Mouse (Mus musculus) kidney, adult 18-20 months (tissue): Measurements from ENCODE around the gene Lingo4.

Experiments used
- DNase-seq: peaks from one replicate; pipeline ENCODE4 v3.0.0; 2021

The Lingo4 gene

DNA sequence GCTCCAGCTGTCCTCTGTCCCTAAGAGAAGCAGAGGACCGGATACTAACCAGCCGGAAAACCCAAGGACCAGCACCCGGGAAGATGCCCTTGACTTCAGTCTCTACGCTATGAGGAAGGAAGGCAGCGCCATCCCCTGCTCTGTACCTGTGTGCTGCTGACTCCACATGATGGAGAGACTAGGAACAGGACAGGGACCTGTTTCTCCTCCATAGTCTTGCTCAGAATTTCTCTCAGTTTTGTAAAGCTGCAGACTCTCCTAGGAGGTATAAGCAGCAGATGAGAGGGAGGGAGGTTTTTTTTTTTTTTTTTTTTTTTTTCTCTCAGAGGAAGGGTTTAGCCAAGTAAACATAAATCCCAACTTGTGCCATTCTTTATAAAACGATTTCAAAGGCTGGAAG is at the start of gene Lingo4:
TSS of gene Lingo4 (plus strand) at position 301 of the 400 bp plus-strand sequence.
- no peak for DNase-seq

DNA sequence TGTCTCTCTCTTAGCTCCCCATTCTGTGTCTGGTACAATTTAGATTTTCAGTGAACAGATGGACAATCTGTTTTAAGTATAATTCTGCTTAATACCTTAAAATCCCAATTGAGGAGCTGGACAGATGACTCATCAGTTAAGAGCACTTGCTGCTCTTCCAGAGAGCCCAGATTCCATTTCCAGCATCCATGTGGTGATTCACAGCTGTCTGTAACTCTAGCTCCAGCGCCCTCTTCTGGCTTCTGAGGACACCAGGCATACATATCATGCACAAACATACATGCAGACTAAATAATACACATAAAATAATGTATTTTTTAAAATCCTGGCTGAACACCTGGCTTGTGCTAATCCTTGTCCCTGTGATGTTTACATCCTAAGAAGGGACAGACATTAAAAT is 37.5 kb upstream of the Lingo4 start:
- peak; percentile 20 for DNase-seq

DNA sequence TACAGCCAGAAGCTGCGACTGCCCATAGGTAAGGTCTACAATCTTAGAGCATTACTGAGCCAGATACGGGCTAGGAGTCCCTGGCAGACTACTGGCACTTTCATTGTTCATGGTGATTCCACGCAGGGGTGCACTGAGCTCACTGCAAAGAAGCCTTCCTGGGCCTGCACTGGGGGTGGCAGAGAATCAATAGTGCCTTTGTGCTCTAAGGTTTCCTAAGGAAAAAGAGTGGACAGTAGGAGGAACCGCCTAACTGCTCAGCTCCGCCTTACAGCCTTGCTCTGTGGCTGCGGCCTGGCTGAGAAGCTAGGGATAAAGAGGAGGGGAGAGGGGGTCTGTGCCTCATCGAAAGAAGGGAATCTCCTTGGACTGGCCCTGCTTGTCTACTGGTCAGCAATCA is 36.2 kb upstream of the Lingo4 start, which contains the start of gene C2cd4d:
TSS of gene C2cd4d (plus strand) at position 301 of the 400 bp plus-strand sequence.
- DNase-seq = no peak

DNA sequence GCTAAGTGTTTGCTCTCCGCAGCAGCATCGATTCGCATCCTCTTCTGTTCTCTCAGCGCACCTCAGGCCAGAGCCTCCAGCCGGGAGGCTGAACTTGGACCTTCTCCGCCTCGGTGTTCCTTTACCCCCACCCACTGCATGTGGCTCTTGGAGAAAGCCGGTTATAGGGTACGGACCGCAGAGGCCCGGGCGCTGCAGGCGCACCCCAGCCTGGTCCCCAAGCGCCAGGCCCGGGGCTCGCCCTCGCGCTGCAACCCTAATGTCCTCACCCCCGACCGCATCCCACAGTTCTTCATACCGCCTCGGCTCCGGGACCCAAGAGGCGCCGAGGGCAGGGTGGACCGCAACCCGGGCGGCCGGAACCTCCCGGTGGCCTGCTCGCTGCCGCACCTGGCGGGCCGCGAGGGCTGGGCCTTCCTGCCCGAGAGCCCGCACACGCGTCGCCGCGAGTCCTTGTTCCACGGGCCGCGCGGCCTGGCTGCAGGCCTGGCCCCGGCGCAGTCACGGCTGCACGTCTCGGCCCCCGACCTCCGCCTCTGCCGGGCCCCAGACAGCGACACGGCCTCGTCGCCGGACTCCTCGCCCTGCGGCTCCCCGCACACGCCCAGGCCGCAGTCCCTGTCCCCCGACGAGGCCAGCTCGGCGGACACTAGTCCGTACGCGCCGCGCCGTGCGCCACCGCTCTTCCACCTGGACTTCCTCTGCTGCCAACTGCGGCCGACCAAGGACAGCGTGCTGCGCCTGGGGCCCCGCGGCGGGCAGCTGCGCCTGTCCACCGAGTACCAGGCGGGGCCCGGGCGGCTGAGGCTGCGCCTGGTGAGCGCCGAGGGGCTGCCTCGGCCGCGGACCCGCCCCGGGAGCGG is 34.8 kb upstream of the Lingo4 start:
- peak; percentile 62 for DNase-seq

DNA sequence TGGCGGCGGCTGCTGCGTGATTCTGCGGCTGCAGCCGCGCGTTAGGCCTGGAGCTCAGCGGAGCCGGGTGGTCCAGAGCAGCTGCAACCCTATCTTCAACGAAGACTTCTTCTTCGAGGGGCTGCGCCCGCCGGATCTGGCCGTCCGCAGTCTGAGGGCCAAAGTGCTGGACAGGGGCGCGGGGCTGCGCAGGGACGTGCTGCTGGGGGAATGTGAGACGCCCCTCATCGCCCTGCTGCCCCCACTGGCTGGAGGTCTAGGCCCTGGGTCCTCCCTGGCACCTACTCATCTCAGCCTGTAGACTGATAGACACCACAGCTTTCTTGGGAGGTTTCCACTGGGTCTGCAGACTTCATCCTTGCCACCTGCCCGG is 34.2 kb upstream of the Lingo4 start:
- no peak for DNase-seq

DNA sequence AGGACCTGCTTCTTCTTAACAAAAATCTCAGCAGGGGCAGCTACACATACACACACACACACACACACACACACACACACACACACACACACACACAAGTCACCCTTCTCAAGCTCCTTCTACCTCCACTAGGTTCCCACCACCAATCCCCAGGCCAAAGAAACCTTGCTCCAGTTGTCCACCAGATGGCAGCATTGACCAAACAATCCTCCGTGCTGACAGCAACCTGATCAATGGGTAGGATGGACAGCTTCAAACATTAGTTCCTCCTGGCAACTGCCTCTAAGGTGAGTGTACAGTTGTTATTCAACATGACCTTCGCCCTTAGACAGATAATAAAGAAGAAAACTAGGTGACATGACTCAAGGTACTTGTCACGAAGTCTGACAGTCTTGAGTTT is 31.6 kb upstream of the Lingo4 start:
- DNase-seq = peak; percentile 82

DNA sequence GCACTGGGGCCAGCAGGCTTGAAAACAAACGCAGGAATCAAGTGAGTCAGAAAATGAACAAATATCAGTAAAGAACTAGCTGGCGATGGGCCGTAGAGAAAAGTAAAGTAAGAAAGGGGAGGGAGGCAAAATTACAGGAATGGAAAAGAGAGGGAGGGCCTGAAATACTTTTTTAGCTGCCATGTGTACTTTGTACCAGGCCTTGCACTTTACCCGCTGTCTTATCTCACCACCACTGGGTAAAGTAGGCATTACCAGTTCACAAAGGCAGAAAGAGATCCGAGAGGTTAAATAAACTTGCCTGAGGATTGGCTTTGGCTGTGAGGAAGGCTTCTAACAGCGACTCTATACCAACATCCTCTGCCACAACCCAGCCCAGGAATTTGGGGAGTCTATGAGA is 30.8 kb upstream of the Lingo4 start:
- peak; percentile 7 for DNase-seq

DNA sequence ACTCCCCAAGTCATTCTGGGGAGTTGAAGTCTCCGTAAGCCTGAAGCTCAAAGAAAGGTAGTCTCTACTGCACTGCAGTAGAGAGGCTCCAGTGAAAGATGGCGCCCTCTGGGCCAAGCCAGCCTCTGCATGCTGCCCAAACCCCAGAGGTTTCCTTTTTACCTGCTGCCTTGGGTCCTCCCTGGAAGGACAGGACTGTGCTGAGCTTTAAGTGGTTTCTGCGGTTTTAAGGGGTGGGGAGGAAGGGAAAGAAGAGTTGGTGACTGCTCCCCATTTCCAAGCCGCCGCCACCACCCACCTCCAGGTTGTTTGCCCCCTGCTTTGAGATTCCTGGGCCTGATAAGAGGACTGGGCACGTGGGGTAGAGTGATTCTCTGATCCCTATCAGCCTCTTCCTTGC is 29.7 kb upstream of the Lingo4 start:
- no peak for DNase-seq

DNA sequence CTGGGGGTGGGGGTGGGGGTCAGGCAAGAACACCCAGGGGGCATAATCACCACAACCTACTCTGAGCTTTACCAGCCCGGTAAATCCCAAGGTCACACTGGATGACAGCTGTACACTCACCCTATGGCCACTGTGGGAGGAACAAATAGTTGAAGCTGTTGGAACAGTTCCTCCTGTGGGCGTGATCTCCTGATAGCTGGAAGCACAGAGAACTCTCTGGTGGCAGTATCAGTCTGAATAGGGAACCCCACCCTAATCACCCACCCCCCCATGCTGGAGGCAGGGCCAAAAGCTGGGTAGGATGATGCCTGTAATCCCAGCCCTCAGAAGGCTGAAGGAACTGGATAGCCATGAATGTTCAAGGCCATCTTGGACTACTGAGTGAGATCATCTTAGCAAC is 28.6 kb upstream of the Lingo4 start:
- DNase-seq = no peak

DNA sequence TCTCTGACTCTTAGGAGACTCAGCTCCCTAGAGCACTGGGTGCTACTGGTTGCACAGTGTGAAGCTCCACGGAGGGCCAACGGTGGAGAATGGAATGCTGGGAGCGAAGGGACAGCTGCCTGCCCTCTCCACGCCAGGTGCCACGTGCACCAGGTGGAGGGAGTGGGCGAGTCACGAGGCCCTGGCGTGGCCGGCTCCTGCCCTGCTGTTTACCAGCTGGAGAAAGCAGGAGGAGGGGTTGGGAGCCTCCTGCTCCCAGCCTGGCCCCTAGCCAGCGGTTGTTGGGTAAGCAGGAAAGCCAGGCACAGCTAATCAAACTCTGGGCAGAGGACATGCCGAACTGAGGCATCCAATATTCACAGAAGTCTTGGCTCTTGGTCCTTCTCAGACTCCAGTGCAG is 26.7 kb upstream of the Lingo4 start:
- DNase-seq = peak; percentile 93

DNA sequence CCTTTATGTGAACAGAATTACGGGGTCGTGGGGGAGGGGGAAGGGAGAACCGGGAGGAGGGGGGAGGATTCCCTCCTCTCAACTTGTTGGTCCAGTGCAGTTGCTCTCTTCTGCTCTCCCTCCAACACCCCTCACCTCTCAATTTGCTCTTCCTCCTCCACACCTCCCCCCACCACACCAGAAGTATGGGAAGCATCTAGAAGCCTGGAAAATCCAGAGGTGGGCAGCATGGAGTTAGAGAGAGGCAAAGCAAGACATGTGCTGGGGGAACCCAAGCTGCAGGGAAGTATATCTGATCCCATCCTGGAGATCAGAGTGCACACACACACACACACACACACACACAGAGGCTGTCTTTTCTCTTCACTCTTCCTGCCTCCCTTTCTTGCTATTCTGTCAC is 26.3 kb upstream of the Lingo4 start:
- no peak for DNase-seq

DNA sequence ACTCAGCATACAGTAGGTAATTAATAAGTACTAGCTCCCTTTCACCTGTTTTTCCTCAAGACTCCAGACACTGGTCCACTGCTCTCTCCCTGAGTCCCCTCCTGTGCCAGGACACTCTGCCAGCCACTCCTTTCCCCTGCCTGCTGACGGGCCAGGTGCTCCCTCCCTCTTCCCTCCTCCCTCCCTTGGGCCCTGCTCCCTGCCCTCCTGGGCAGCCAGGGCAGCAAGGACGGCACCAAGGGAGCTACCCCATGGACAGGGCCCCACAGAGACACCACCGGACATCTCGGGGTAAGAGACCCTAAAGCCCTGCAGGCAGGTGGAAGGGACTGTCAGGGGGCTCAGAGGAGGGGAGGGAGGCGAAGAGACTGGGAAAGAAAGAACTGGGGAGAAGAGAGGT is 25.7 kb upstream of the Lingo4 start, which contains the start of gene Rorc:
TSS of gene Rorc (plus strand) at position 154 of the 400 bp plus-strand sequence.
- DNase-seq = peak; percentile 77

DNA sequence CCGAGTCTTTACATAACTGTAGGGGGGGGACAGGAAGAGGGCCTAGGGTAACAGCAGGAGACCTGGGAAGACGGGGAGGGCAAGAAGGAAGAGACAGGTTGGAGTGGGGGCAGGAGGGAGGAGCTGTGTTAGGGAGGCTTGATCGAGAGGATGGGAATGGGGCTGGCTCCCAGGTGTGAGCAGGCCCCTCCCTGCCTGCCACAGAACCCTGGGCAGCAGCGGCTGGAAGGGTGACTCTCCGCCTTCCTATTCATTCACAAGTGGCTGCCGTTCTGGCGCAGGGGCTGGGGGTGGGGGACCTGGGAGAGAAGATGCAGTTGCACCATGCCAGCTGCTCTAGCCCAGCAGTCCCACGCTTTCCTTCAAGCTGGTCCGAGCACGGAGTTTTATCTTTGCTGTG is 25.2 kb upstream of the Lingo4 start:
- no peak for DNase-seq

DNA sequence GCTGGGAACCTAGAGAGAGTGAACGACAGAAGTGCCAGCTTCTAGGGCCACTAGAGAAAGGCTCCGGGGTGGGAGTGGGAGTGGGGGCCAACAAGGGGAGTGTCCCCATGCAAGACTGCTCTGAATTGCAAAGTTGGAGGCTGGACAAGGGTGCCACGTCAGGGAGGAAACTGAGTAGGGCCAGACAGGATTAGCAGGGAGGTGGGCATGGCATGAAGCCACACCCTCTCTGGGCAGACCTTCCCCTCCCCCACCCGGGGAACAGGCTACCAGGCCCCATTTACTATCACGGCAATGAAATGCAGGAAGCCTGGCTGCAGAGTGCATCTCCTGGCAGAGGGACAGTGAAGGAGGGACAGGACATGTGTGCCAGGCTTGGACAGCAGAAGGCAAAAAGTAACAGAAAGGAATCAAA is 24.7 kb upstream of the Lingo4 start:
- peak; percentile 59 for DNase-seq

DNA sequence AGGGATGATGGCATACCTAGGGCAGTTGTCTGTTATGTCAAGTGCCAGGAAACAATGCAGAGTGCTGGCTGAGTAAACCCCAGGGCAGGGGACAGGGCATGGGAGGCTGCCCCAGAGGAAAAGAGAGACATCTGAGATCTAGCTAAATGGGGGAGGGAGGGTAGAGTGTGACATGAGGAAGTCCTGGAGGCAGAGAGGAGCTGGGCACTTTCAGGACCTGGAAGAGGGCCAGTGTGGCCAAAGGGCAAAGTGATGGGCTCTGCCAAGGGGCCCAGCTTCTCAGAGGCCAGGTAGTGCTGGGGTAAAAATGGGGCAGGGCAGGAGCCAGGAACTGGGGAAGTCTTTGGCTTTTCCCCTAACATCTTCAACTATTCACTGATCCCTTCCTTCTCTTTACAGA is 23.7 kb upstream of the Lingo4 start:
- peak; percentile 75 for DNase-seq

DNA sequence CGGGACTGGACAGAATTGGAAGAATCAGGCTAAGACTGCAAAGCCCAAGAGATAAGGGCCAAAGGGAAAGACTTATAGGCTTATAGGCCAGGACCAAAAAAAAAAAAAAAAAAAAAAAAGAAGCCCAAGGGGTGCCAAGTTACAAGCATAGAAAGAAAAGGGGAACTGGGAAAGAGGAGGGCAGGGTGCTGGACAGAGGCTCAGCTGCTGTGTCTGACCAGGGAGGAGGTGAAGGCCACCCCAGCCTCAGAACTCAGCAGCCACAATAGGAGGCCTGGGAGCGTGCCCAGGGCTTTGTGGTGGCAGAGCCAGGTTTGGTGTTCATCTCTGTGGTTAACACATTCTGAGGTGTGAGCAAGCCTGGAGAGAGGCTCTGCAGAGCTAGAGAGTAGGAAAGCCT is 23.2 kb upstream of the Lingo4 start:
- DNase-seq = no peak

DNA sequence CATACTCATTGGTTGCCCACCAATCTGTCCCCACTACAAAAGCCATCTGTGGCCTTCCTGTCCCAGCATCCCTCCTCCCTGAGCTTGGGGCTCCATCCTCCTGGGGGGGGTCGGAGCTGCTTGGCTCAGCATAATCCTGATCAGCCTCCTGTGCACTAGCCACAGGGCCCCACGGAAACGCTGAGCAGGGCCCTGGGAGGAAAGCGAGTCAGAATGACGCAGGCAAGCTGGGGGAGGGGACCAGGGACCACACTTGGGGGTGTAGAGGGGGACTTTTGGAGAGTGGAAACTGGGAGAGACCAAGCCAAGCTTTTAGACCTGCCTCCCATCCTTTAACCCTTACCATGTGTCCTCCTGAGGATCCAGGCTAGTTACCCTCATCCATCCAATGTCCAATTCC is 22.5 kb upstream of the Lingo4 start:
- DNase-seq = no peak

DNA sequence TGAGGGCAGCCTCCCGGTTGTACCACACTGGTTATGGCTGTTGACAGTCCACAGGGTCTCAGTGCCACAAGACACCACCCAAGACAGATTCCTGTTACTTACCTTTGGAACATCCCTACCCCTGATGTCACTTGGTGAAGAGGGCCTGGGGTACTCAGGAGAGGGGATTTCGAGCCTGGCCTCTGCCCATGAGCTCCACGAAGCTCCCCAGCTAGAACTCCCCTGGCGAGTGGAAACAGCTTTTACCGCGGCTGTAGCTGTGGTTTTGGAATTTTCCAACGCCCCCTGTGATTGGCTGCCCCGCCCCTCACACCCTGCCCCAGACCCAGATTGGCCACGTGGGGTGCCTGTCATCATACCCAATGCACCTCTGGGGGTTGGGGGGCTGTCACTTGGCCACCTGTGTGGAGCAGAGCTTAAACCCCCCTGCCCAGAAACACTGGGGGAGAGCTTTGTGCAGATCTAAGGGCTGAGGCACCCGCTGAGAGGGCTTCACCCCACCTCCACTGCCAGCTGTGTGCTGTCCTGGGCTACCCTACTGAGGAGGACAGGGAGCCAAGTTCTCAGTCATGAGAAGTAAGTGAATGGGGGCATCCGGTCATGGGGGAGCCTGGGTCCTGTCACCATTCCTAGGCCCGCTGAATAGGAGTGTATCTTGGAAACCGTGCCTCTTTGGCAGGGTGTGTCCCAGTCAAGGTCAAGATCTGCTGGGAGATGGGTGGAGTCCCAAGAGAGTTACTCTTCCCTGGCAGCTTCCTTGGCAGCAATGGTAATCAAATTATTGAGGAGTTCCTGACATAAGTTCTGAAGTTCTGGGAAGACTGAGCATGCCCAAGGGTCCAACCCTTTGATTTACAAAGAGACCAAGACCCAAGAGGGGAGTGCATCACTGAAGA is 21.0 kb upstream of the Lingo4 start:
- DNase-seq = no peak

DNA sequence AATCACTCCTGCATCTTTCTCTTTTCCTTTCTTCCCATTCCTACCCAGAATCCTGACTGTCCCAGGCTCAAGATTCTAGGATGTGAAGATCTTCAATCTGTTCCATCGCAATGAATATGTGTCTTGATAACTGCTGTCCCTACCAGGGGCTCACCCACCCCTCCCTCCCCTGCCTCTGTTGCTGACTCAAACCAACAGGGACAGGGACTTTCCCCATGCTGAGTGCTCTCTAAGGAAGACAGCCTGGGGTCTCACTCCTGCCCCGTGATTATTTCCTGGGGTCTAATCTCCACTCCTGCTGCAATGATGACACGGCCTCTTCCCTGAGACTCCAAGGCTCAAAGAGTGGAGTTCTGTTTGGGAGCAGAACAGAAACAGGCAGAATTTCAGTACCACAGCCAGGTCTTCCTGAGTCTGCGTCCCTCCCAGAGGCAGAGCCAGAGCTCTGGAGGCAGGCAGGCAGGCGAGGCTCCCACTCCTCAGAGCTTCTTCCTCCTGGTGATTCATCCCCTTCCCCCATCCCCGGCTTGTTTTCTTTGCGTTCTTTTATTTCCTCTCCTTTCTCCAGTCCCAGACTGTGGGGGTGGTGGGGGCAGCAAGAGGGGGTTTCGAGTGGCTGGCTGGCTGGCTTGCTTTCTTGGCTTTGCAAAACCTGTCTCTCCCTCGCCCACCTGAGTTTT is 18.3 kb upstream of the Lingo4 start:
- DNase-seq = no peak

DNA sequence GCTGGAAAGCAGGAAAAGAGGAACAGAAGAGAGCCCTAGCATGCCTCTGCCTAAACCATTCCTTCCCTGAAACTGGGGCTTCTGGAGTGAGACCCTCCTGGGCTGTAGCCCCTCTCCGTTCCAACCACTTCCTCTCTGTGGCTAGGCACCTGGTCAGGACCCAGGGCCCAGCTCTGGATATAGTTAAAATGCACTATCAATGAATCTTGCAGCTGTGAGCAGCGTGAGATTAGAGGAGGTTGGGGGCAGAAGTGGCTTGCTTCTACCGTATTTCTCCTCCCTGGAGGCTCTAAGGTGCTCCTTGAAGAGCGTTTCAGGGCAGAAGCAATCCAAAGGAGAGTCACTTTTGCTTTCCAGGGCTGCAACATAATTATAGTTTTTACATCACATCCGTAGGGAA is 16.0 kb upstream of the Lingo4 start:
- DNase-seq = no peak

DNA sequence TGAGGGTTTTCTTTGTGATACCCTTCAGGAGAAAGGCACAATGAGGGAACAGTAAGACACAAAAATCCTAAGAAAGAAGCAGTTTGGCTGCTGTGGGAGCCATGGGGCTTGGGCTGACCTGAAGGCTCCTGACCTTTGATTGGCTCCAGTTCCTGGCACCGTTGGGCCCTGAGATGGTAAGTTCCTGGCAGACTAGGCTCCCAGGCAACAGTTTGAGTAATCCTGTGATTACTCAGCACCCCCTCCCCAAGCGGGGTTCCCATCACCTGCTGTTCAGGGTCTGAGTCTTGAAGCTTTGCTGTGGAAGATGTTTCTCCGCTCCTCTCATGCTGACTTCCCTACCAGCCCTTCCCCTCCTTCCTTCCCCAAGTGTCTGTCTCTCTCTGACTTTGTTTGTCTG is 14.8 kb upstream of the Lingo4 start:
- DNase-seq = no peak

DNA sequence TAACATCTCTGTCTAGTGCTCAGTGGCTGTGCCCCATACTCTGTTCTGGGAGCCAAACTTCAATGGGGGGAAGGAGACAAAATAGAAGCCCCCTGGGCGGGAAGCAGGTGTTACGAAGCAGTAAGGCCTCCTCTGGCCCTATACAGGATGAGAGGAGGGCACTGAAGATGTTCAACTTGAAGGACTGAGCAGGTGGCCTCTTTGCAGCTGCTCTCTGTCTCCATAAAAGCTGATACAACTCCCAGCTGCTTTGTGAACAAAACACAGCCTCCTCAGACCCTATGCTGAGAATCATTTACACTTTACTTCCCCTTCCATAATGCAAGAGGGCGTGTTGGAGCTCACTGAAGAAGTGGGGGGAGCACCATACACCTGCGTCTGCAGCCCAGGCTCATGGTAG is 11.6 kb upstream of the Lingo4 start:
- no peak for DNase-seq

DNA sequence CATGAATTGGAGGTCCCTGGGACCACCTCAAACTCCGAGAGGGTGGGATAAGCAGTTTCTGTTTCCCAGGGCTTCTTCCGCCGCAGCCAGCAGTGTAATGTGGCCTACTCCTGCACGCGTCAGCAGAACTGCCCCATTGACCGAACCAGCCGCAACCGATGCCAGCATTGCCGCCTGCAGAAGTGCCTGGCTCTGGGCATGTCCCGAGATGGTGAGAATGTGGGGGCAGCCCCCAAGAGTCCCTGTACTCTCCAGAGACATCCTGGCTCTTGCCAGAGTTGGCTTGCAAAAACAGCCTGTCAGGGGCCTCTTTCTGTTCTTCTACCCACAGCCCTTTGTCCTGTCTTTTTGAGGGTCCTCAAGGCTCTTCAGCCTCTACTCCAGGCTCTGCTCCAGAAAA is 10.9 kb upstream of the Lingo4 start:
- DNase-seq = no peak
